ENCODE assay signal across 11 mouse cellular contexts in genomic region chr17:56102158-56102557, GRCm38 (mm10). TPM values are rescaled to one million over a fixed set of nuclear protein-coding genes. Genes with fewer than 3 reads are reported as not detected.
"Had no signal": no experiment of that assay in that cellular context is flagged by ENCODE, and none has a peak within 500 bp of the region (broad histone marks: within the 10 kb centered on the region; RNA-seq: fewer than 3 reads in every experiment).

No protein-coding gene starts in this region.

- DNase-seq: kidney, postnatal 25 days; lung, embryonic 14.5 days; lung, postnatal 10 days; lung, postnatal 4 days; retina, postnatal 1 day; right cerebral cortex, postnatal 4 days; spleen, adult 18-20 months; thymus, adult 18-20 months; thymus, postnatal 14 days had no signal

RNA-seq across cellular contexts. Expression of gene Lrg1, which starts 19.6 kb away (rescaled TPM):
- polyA plus RNA-seq: midbrain, embryonic 10.5 days; stomach, embryonic 14.5 days had no signal
